Mouse (Mus musculus) CH12.LX (cell line): Measurements from ENCODE around the gene Mdp1.

ENCODE experiments used
- BHLHE40 ChIP-seq: IDR thresholded peaks from 2 replicates; pipeline ENCODE4 v1.6.1; 2011; ENCODE audit warnings: mild to moderate bottlenecking, low read depth, low read length, improper control_type of control experiment
- EP300 ChIP-seq: IDR thresholded peaks from 2 replicates; pipeline ENCODE4 v1.6.1; 2011; ENCODE audit warnings: low read length, improper control_type of control experiment
- MAX ChIP-seq: IDR thresholded peaks from 2 replicates; pipeline ENCODE4 v1.6.1; 2011; ENCODE audit warnings: low read length, improper control_type of control experiment
- POLR2A ChIP-seq: IDR thresholded peaks from 2 replicates; pipeline ENCODE4 v1.6.1; 2011; ENCODE audit warnings: low read depth, mild to moderate bottlenecking, improper control_type of control experiment, low read length
- ZNF384 ChIP-seq: IDR thresholded peaks from 2 replicates; pipeline ENCODE4 v1.6.1; 2012; ENCODE audit warnings: low read depth, low read length, improper control_type of control experiment, inconsistent platforms

GRCm38 (mm10) chr14:55659960-55660573, at the start of gene Mdp1:
- TF ChIP-seq EP300 (no peak), BHLHE40 (no peak), ZNF384 (0 out of 2 replicates have a peak, but pooled peaks have one; percentile 5), MAX (no peak; the same call in 1 of the 2 replicates), POLR2A (peak; percentile 73)
